Mouse (Mus musculus) heart, adult 2 months (tissue): ENCODE results near the gene Sipa1l2.

Source experiments
- CTCF ChIP-seq: fragments of 200-600 bp; IDR thresholded peaks from 2 replicates; pipeline ENCODE4 v1.8.1; 2022; ENCODE audit warnings: antibody characterized with exemption, mild to moderate bottlenecking, moderate library complexity
- POLR2A ChIP-seq: fragments of 200-500 bp; IDR thresholded peaks from 2 replicates; pipeline ENCODE4 v1.6.1; 2011; ENCODE audit warnings: mild to moderate bottlenecking, low read depth, low read length, control low read depth; ENCODE audit not compliant: insufficient read depth

DNA sequence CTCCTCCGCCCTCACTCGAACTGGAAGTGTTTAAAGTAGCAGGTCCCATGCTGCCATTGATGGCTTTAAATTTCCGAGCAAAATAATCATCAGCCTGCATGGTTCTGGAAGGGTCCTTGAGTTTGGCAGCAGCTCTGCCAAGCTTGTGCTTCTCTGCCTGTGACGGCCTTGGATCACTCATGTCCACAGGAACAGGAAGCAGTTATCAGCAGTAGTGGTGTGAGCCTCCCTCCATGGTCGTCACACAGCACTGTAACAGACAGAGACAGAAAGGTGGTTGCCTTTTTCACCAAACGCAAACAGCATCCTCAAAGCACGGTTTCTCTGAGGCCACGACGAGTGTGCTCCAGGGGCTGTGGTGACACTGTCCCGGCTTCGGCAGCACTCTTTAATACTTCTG lies 77.2 kb downstream of the Sipa1l2 start:
- TF ChIP-seq CTCF: no peak
- TF ChIP-seq POLR2A: no peak
